Mouse (Mus musculus): Measurements from ENCODE around the gene 9930104L06Rik.
"Not testable (repeated sequence)": the region's sequence is repeated elsewhere in the genome, so short reads cannot be mapped to it uniquely, and the experiment has no call there.

9930104L06Rik gene

GRCm38 (mm10) chr4:124936613-124937471 is at the start of gene 9930104L06Rik:
Gene 9930104L06Rik (plus strand): TSS chr4:124937048.
- peak; percentile 91 for DNase-seq

- DNase-seq = no peak
These were observed 48.1 kb upstream of the 9930104L06Rik start for GRCm38 (mm10) chr4:124888702-124889101.

GRCm38 (mm10) chr4:124889935-124890334 is 46.9 kb upstream of the 9930104L06Rik start:
- DNase-seq = no peak

GRCm38 (mm10) chr4:124890831-124891230 is 46.0 kb upstream of the 9930104L06Rik start:
- DNase-seq = no peak

- DNase-seq = no peak
These were observed 43.1 kb upstream of the 9930104L06Rik start for GRCm38 (mm10) chr4:124893769-124894168.

- peak; percentile 66 for DNase-seq
These were observed 42.1 kb upstream of the 9930104L06Rik start for GRCm38 (mm10) chr4:124894508-124895428.

GRCm38 (mm10) chr4:124898428-124898827 is 38.4 kb upstream of the 9930104L06Rik start:
- DNase-seq = no peak

GRCm38 (mm10) chr4:124899906-124900305 is 36.9 kb upstream of the 9930104L06Rik start:
- DNase-seq = no peak

- no peak for DNase-seq
These were observed 31.4 kb upstream of the 9930104L06Rik start for GRCm38 (mm10) chr4:124905417-124905816.

- peak; percentile 67 for DNase-seq
These were observed 30.7 kb upstream of the 9930104L06Rik start for GRCm38 (mm10) chr4:124905971-124906822.

- no peak for DNase-seq
These were observed 8.7 kb upstream of the 9930104L06Rik start for GRCm38 (mm10) chr4:124928102-124928501.

- DNase-seq = not testable (repeated sequence)
These were observed 2.4 kb downstream of the 9930104L06Rik start, which contains the start of gene Cdca8 for GRCm38 (mm10) chr4:124939211-124939610. Gene Cdca8 (minus strand): TSS chr4:124939311.

- DNase-seq = peak; percentile 86
These were observed 6.2 kb downstream of the 9930104L06Rik start for GRCm38 (mm10) chr4:124943022-124943421.

- no peak for DNase-seq
These were observed 6.9 kb downstream of the 9930104L06Rik start for GRCm38 (mm10) chr4:124943781-124944180.

GRCm38 (mm10) chr4:124944961-124945360 is 8.1 kb downstream of the 9930104L06Rik start:
- no peak for DNase-seq

GRCm38 (mm10) chr4:124949488-124949887 is 12.6 kb downstream of the 9930104L06Rik start:
- no peak for DNase-seq

- DNase-seq = no peak
These were observed 13.6 kb downstream of the 9930104L06Rik start for GRCm38 (mm10) chr4:124950181-124951035.

- DNase-seq = no peak
These were observed 14.2 kb downstream of the 9930104L06Rik start for GRCm38 (mm10) chr4:124951036-124951433.

GRCm38 (mm10) chr4:124953546-124953945 is 16.7 kb downstream of the 9930104L06Rik start:
- no peak for DNase-seq

- DNase-seq = no peak
These were observed 20.4 kb downstream of the 9930104L06Rik start for GRCm38 (mm10) chr4:124957284-124957683.

- no peak for DNase-seq
These were observed 22.2 kb downstream of the 9930104L06Rik start for GRCm38 (mm10) chr4:124959062-124959461.

Data from right cerebral cortex, postnatal 14 days (tissue).